8 mouse cellular contexts compared by ENCODE assay signal in genomic region chr17:36121352-36122020, GRCm38 (mm10). TPM values are rescaled to one million over a fixed set of nuclear protein-coding genes. Genes with fewer than 3 reads are reported as not detected.
DNase-seq lines count a peak whose midpoint lies in the region; ATAC-seq and TF ChIP-seq lines count a peak whose summit lies in the region.
"Not testable (repeated sequence)": the region's sequence is repeated elsewhere in the genome, so short reads cannot be mapped to it uniquely, and the experiment has no call there.

TSS of gene Gm19684 (plus strand) at chr17:36121678.

- H3K9ac ChIP-seq in MEL (ENCODE audit: control insufficient read depth, low read depth, low read length, poor library complexity, severe bottlenecking): peak within 1 kb of the TSS; percentile 34
- not testable (repeated sequence) for H3K9ac ChIP-seq in hindbrain, embryonic 13.5 days; lung, embryonic 15.5 days; neural tube, embryonic 13.5 days

- ATAC-seq in hindbrain, embryonic 13.5 days (ENCODE audit: low FRiP score): not testable (repeated sequence)
- ATAC-seq in lung, embryonic 15.5 days (ENCODE audit: borderline replicate concordance, extremely low read depth, low FRiP score, low TSS enrichment): peak; percentile 80
- ATAC-seq in neural tube, embryonic 13.5 days (ENCODE audit: low read depth): peak; percentile 43; the same call in 1 of the 2 replicates

- not testable (repeated sequence) for H3K4me1 ChIP-seq in MEL (ENCODE audit: control insufficient read depth in 1 of 2, insufficient read depth in 2 of 2, low read length in 2 of 2); hindbrain, embryonic 13.5 days (replicated peaks); lung, embryonic 15.5 days; neural tube, embryonic 13.5 days (replicated peaks)

- DNase-seq in MEL (ENCODE audit: low read depth, low spot score): peak; percentile 76
- peak; percentile 34 for DNase-seq in cerebellum, adult 9-10 months
- peak; percentile 66 for DNase-seq in gastrocnemius, adult 18-20 months (ENCODE audit: low spot score)
- DNase-seq in large intestine, adult 2 months (ENCODE audit: low read depth, low spot score): peak; percentile 61
- DNase-seq in thymus, postnatal 10 days (ENCODE audit: low spot score in 2 of 2): peak; percentile 81

- not testable (repeated sequence) for TF ChIP-seq CTCF in MEL (IDR thresholded peaks at IDR 0.05 in 2 of 3, conservative IDR thresholded peaks at IDR 0.05 in 1 of 3; ENCODE audit: control insufficient read depth in 1 of 3, insufficient read depth in 1 of 3, low read depth in 2 of 3, low read length in 3 of 3, poor library complexity in 1 of 3, severe bottlenecking in 1 of 3)

- not testable (repeated sequence) for TF ChIP-seq EP300 in MEL (IDR thresholded peaks at IDR 0.05; ENCODE audit: low read depth in 1 of 2, low read length in 2 of 2)

- not testable (repeated sequence) for H3K79me2 ChIP-seq in MEL (ENCODE audit: control insufficient read depth, insufficient read depth, low read length, poor library complexity)

- not testable (repeated sequence) for TF ChIP-seq RAD21 in MEL (IDR thresholded peaks at IDR 0.05; ENCODE audit: low read depth, low read length)

- 13% methylated on average over 8 of the region's 8 CpGs for WGBS in hindbrain, embryonic 13.5 days
- WGBS in large intestine, adult 2 months: 1% methylated on average over 8 of the region's 8 CpGs
- 3% methylated on average over 8 of the region's 8 CpGs for WGBS in lung, embryonic 15.5 days
- WGBS in neural tube, embryonic 13.5 days: 5% methylated on average over 8 of the region's 8 CpGs

- not testable (repeated sequence) for TF ChIP-seq POLR2A in MEL (IDR thresholded peaks at IDR 0.05; ENCODE audit: control insufficient read depth in 1 of 2, insufficient read depth in 1 of 2, low read depth in 1 of 2, low read length in 2 of 2, poor library complexity in 1 of 2)

- peak within 1 kb of the TSS; percentile 25 for H3K4me2 ChIP-seq in hindbrain, embryonic 13.5 days
- H3K4me2 ChIP-seq in lung, embryonic 15.5 days: peak within 1 kb of the TSS; percentile 44
- peak within 1 kb of the TSS; percentile 42 for H3K4me2 ChIP-seq in neural tube, embryonic 13.5 days

- H3K9me3 ChIP-seq in MEL (replicated peaks; ENCODE audit: insufficient read depth, low read length); hindbrain, embryonic 13.5 days; lung, embryonic 15.5 days; neural tube, embryonic 13.5 days: not testable (repeated sequence)

- H3K27ac ChIP-seq in MEL (ENCODE audit: control insufficient read depth, low read depth, low read length): peak within 1 kb of the TSS; percentile 45; the same call in 1 of the 2 replicates
- not testable (repeated sequence) for H3K27ac ChIP-seq in hindbrain, embryonic 13.5 days; neural tube, embryonic 13.5 days (replicated peaks)
- H3K27ac ChIP-seq in lung, embryonic 15.5 days: peak within 1 kb of the TSS; percentile 44; the same call in 1 of the 2 replicates

- peak within 1 kb of the TSS; percentile 58 to 62 for H3K4me3 ChIP-seq in MEL (ENCODE audit: control insufficient read depth in 1 of 2, insufficient read depth in 1 of 2, low read depth in 2 of 2, low read length in 2 of 2)
- H3K4me3 ChIP-seq in hindbrain, embryonic 13.5 days; neural tube, embryonic 13.5 days: not testable (repeated sequence)
- H3K4me3 ChIP-seq in lung, embryonic 15.5 days: peak within 1 kb of the TSS; percentile 15

- H3K36me3 ChIP-seq in MEL (ENCODE audit: control insufficient read depth in 1 of 2, insufficient read depth in 2 of 2, low read length in 2 of 2); hindbrain, embryonic 13.5 days; lung, embryonic 15.5 days; neural tube, embryonic 13.5 days: not testable (repeated sequence)

- H3K27me3 ChIP-seq in MEL (ENCODE audit: control insufficient read depth in 1 of 2, insufficient read depth in 2 of 2, low read length in 2 of 2); lung, embryonic 15.5 days: not testable (repeated sequence)
- H3K27me3 ChIP-seq in hindbrain, embryonic 13.5 days: peaks cover 41% of the 10 kb centered on the region
- H3K27me3 ChIP-seq in neural tube, embryonic 13.5 days: peaks cover 42% of the 10 kb centered on the region

RNA-seq across cellular contexts. Expression of gene Gm19684, which starts in this region (rescaled TPM):
- not detected in 2 replicates for total RNA-seq in MEL (2012; rRNA removed)
- not detected for polyA plus RNA-seq in MEL (2012; ENCODE audit: insufficient read depth in 1 of 2, insufficient read length in 2 of 2, low read depth in 1 of 2, low replicate concordance in 2 of 2, missing spikeins in 1 of 2)
- total RNA-seq in gastrocnemius, adult 18-20 months (2021): not detected
- polyA plus RNA-seq in hindbrain, embryonic 13.5 days (2015; fragmentation: Nextera tagmentation; extraction: Ambion mirVana): not detected in 2 replicates
- polyA plus RNA-seq in large intestine, adult 2 months (2012; rRNA removed): 0.15 and 0.33 TPM in 2 replicates
- polyA plus RNA-seq in lung, embryonic 15.5 days (2015; fragmentation: Nextera tagmentation; extraction: Ambion mirVana): not detected in 2 replicates
- not detected in 2 replicates for polyA plus RNA-seq in neural tube, embryonic 13.5 days (2015; fragmentation: Nextera tagmentation; extraction: Ambion mirVana)

Comparison
In these comparisons a context has a peak if more than half of its experiments do, and no peak if none do; other contexts are left out.
1. Peak in DNase-seq, H3K4me3 ChIP-seq, H3K27ac ChIP-seq and H3K9ac ChIP-seq in MEL; RNA of the gene not detected or under 1 TPM.
2. Peak in DNase-seq in gastrocnemius, adult 18-20 months; RNA of the gene not detected or under 1 TPM.
3. Peak in DNase-seq in large intestine, adult 2 months; RNA of the gene not detected or under 1 TPM.
4. Peak in ATAC-seq, H3K4me3 ChIP-seq, H3K27ac ChIP-seq and H3K4me2 ChIP-seq in lung, embryonic 15.5 days; RNA of the gene not detected or under 1 TPM.
5. Peak in ATAC-seq and H3K4me2 ChIP-seq in neural tube, embryonic 13.5 days; RNA of the gene not detected or under 1 TPM.